Mouse (Mus musculus): Measurements from ENCODE around the gene Ston1. TPM values are rescaled to one million over a fixed set of nuclear protein-coding genes. Genes with fewer than 3 reads are reported as not detected.

Gene Ston1
- polyA plus RNA-seq (2012) = 0.14 TPM in 1 of 2 replicates, not detected in the other

- TF ChIP-seq GATA1 (IDR thresholded peaks at IDR 0.05; ENCODE audit: low read length) = no peak
Measured at GRCm38 (mm10) chr17:88597222-88598055, at the start of gene Ston1. Ston1 (plus strand) TSS chr17:88597684.

GRCm38 (mm10) chr17:88549411-88550191 lies 47.9 kb upstream of the Ston1 start:
- TF ChIP-seq GATA1 (IDR thresholded peaks at IDR 0.05; ENCODE audit: low read length) = no peak

GRCm38 (mm10) chr17:88550351-88550750 lies 47.1 kb upstream of the Ston1 start:
- TF ChIP-seq GATA1 (IDR thresholded peaks at IDR 0.05; ENCODE audit: low read length) = no peak

- no peak for TF ChIP-seq GATA1 (IDR thresholded peaks at IDR 0.05; ENCODE audit: low read length)
Measured at GRCm38 (mm10) chr17:88550981-88551940, 46.2 kb upstream of the Ston1 start.

- no peak for TF ChIP-seq GATA1 (IDR thresholded peaks at IDR 0.05; ENCODE audit: low read length)
Measured at GRCm38 (mm10) chr17:88552556-88552955, 44.9 kb upstream of the Ston1 start.

- no peak for TF ChIP-seq GATA1 (IDR thresholded peaks at IDR 0.05; ENCODE audit: low read length)
Measured at GRCm38 (mm10) chr17:88553001-88553449, 44.5 kb upstream of the Ston1 start.

GRCm38 (mm10) chr17:88553473-88554087 lies 43.9 kb upstream of the Ston1 start:
- TF ChIP-seq GATA1 (IDR thresholded peaks at IDR 0.05; ENCODE audit: low read length) = no peak

- no peak for TF ChIP-seq GATA1 (IDR thresholded peaks at IDR 0.05; ENCODE audit: low read length)
Measured at GRCm38 (mm10) chr17:88556176-88556575, 41.3 kb upstream of the Ston1 start.

GRCm38 (mm10) chr17:88556688-88557087 lies 40.8 kb upstream of the Ston1 start:
- TF ChIP-seq GATA1 (IDR thresholded peaks at IDR 0.05; ENCODE audit: low read length) = no peak

GRCm38 (mm10) chr17:88558168-88558842 lies 39.2 kb upstream of the Ston1 start:
- TF ChIP-seq GATA1 (IDR thresholded peaks at IDR 0.05; ENCODE audit: low read length) = no peak

GRCm38 (mm10) chr17:88563611-88564010 lies 33.9 kb upstream of the Ston1 start:
- TF ChIP-seq GATA1 (IDR thresholded peaks at IDR 0.05; ENCODE audit: low read length) = no peak

- no peak for TF ChIP-seq GATA1 (IDR thresholded peaks at IDR 0.05; ENCODE audit: low read length)
Measured at GRCm38 (mm10) chr17:88569807-88570540, 27.5 kb upstream of the Ston1 start.

GRCm38 (mm10) chr17:88570784-88571183 lies 26.7 kb upstream of the Ston1 start:
- TF ChIP-seq GATA1 (IDR thresholded peaks at IDR 0.05; ENCODE audit: low read length) = no peak

- no peak for TF ChIP-seq GATA1 (IDR thresholded peaks at IDR 0.05; ENCODE audit: low read length)
Measured at GRCm38 (mm10) chr17:88574811-88575210, 22.7 kb upstream of the Ston1 start.
